Mouse (Mus musculus) T-cell, adult 66 days (primary cell): Measurements from ENCODE around the gene Btc. TPM values are rescaled to one million over a fixed set of nuclear protein-coding genes. Genes with fewer than 3 reads are reported as not detected.

Experiments
- total RNA-seq, 2 experiments: library from RNA; stranded (reverse); gene quantifications; 3 replicates in 1 of 2; 4 replicates in 1 of 2; pipeline ENCODE4 v1.2.4; 2023

The Btc gene
- 1 to 10 TPM; 1.3 to 1.4 TPM for total RNA-seq

GRCm38 (mm10) chr5:91402339-91403211 is at the start of gene Btc:
Btc (minus strand) TSS chr5:91402994.

Other genes starting within 250 kb of the Btc start
- gene Parm1, start 114.6 kb upstream of the Btc start, total RNA-seq, result under 1 TPM in 1 of 2 experiments, not detected in 1; 0.12 TPM